25 mouse cellular contexts compared by ENCODE assay signal in genomic region chr4:138479595-138479994, GRCm38 (mm10). TPM values are rescaled to one million over a fixed set of nuclear protein-coding genes. Genes with fewer than 3 reads are reported as not detected.
DNase-seq lines count a peak whose midpoint lies in the region; ATAC-seq lines count a peak whose summit lies in the region.
"Had no signal": no experiment of that assay in that cellular context is flagged by ENCODE, and none has a peak within 500 bp of the region (broad histone marks: within the 10 kb centered on the region; RNA-seq: fewer than 3 reads in every experiment).

No protein-coding gene starts in this region.

- H3K4me1 ChIP-seq in kidney, embryonic 15.5 days, result peaks cover 44% of the 10 kb centered on the region
- H3K4me1 ChIP-seq in kidney, embryonic 14.5 days (ENCODE audit: control insufficient read depth, insufficient read depth, low read length), result peaks cover 16% of the 10 kb centered on the region
- H3K4me1 ChIP-seq: embryonic facial prominence, embryonic 10.5 days; forebrain, embryonic 12.5 days; limb, embryonic 12.5 days; liver, embryonic 12.5 days; midbrain, embryonic 15.5 days had no signal

- ATAC-seq in kidney, embryonic 15.5 days (replicated peaks; ENCODE audit: low FRiP score), result no peak
- no peak for ATAC-seq in kidney, embryonic 14.5 days (ENCODE audit: low FRiP score, low TSS enrichment)
- ATAC-seq: inflammation-experienced regulatory T-cells, adult 6 months; liver, embryonic 12.5 days; midbrain, embryonic 15.5 days had no signal

- no peaks in the 10 kb centered on the region for H3K9me3 ChIP-seq in kidney, embryonic 15.5 days (replicated peaks)
- H3K9me3 ChIP-seq in kidney, embryonic 14.5 days (ENCODE audit: control insufficient read depth, low read length), result no peaks in the 10 kb centered on the region
- H3K9me3 ChIP-seq: embryonic facial prominence, embryonic 10.5 days; forebrain, embryonic 12.5 days; limb, embryonic 12.5 days; liver, embryonic 12.5 days; midbrain, embryonic 15.5 days had no signal

- H3K4me3 ChIP-seq in kidney, embryonic 15.5 days (replicated peaks), result no peak overlapping the region
- no peak overlapping the region for H3K4me3 ChIP-seq in kidney, embryonic 14.5 days (ENCODE audit: low read length)
- H3K4me3 ChIP-seq: embryonic facial prominence, embryonic 10.5 days; forebrain, embryonic 12.5 days; limb, embryonic 12.5 days; liver, embryonic 12.5 days; midbrain, embryonic 15.5 days; myocyte had no signal

- no peak overlapping the region for H3K4me2 ChIP-seq in kidney, embryonic 15.5 days
- no peak overlapping the region for H3K4me2 ChIP-seq in kidney, embryonic 14.5 days (replicated peaks; ENCODE audit: low read depth, low read length)
- H3K4me2 ChIP-seq: forebrain, embryonic 12.5 days; heart, embryonic 11.5 days; limb, embryonic 12.5 days; liver, embryonic 12.5 days; midbrain, embryonic 15.5 days had no signal

- no peak overlapping the region for H3K9ac ChIP-seq in kidney, embryonic 15.5 days
- no peak overlapping the region for H3K9ac ChIP-seq in kidney, embryonic 14.5 days (ENCODE audit: low read depth, low read length)
- H3K9ac ChIP-seq: forebrain, embryonic 12.5 days; limb, embryonic 12.5 days; liver, embryonic 12.5 days; midbrain, embryonic 15.5 days had no signal

- 82% methylated on average over 7 of the region's 7 CpGs for WGBS in kidney, embryonic 15.5 days
- WGBS in kidney, embryonic 14.5 days, result 82% methylated on average over 7 of the region's 7 CpGs

- intact Hi-C loops in left cerebral cortex, postnatal 25 days (cut with DNase I), result no loop called here

- H3K27me3 ChIP-seq in kidney, embryonic 15.5 days, result 0 out of 2 replicates have a peak, but pooled peaks cover 3% of the 10 kb centered on the region
- no peaks in the 10 kb centered on the region for H3K27me3 ChIP-seq in kidney, embryonic 14.5 days (ENCODE audit: control insufficient read depth, insufficient read depth, low read length)
- H3K27me3 ChIP-seq: midbrain, embryonic 15.5 days had no signal

- 0 out of 2 replicates have a peak overlapping the region, but pooled peaks have one; percentile 81 for H3K27ac ChIP-seq in kidney, embryonic 15.5 days
- no peak overlapping the region for H3K27ac ChIP-seq in kidney, embryonic 14.5 days (ENCODE audit: low read depth, low read length)
- H3K27ac ChIP-seq: embryonic facial prominence, embryonic 10.5 days; forebrain, embryonic 12.5 days; limb, embryonic 12.5 days; liver, embryonic 12.5 days; midbrain, embryonic 15.5 days had no signal

- no peaks in the 10 kb centered on the region for H3K36me3 ChIP-seq in kidney, embryonic 15.5 days
- H3K36me3 ChIP-seq in kidney, embryonic 14.5 days (ENCODE audit: control insufficient read depth, insufficient read depth, low read length), result no peaks in the 10 kb centered on the region
- H3K36me3 ChIP-seq: embryonic facial prominence, embryonic 10.5 days; forebrain, embryonic 12.5 days; limb, embryonic 12.5 days; liver, embryonic 12.5 days; midbrain, embryonic 15.5 days had no signal

- DNase-seq in right cerebral cortex, postnatal 25 days, result peak; percentile 88
- DNase-seq in right cerebral cortex, postnatal 4 days, result no peak
- DNase-seq in left cerebral cortex, postnatal 25 days (ENCODE audit: low spot score in 2 of 2), result peak; percentile 78 to 96
- DNase-seq in thymus, postnatal 36 days, result no peak
- DNase-seq in kidney, postnatal 36 days, result no peak
- DNase-seq: adrenal gland, postnatal 25 days; cerebellum, adult 9-10 months; heart, postnatal 10 days; kidney, adult 8-10 months; kidney, postnatal 4 days; lung, adult 2 months; lung, postnatal 36 days; thymus, postnatal 25 days had no signal

RNA-seq across cellular contexts. Expression of gene Camk2n1, which starts 25.5 kb away (rescaled TPM):
- polyA plus RNA-seq in kidney, embryonic 15.5 days (2015; fragmentation: Nextera tagmentation; extraction: Ambion mirVana), result 7.6 and 8.3 TPM in 2 replicates
- polyA plus RNA-seq in kidney, embryonic 14.5 days (2014; fragmentation: Nextera tagmentation; extraction: Ambion mirVana), result 7.4 and 10.1 TPM in 2 replicates
- 1,000 to 10,000 TPM; 1,251 to 1,365 TPM for total RNA-seq in left cerebral cortex, postnatal 25 days (2021)
- total RNA-seq: common myeloid progenitor, adult 5-6 weeks; MEL had no signal

RNA-seq across cellular contexts. Expression of gene Mul1, which starts 45.1 kb away (rescaled TPM):
- 21.6 and 23.8 TPM in 2 replicates for polyA plus RNA-seq in kidney, embryonic 15.5 days (2015; fragmentation: Nextera tagmentation; extraction: Ambion mirVana)
- polyA plus RNA-seq in kidney, embryonic 14.5 days (2014; fragmentation: Nextera tagmentation; extraction: Ambion mirVana), result 16.7 and 16.9 TPM in 2 replicates
- 10 to 100 TPM; 61.8 to 61.9 TPM for total RNA-seq in left cerebral cortex, postnatal 25 days (2021)

Comparison
In these comparisons a context has a peak if more than half of its experiments do, and no peak if none do; other contexts are left out.
1. DNase-seq: peak in right cerebral cortex, postnatal 25 days (single experiment) and left cerebral cortex, postnatal 25 days (2 of 2); none in right cerebral cortex, postnatal 4 days (single experiment), thymus, postnatal 36 days (0 of 2) and kidney, postnatal 36 days (0 of 2).